Mouse (Mus musculus): Measurements from ENCODE around the gene Elob. TPM values are rescaled to one million over a fixed set of nuclear protein-coding genes. Genes with fewer than 3 reads are reported as not detected.

Gene Elob
- total RNA-seq (2014; rRNA removed) (1,027 and 1,129 TPM in 2 replicates), polyA plus RNA-seq (2015; fragmentation: Nextera tagmentation; extraction: Ambion mirVana) (1,525 and 1,526 TPM in 2 replicates)

- peak within 1 kb of the TSS; percentile 94 for H3K27ac ChIP-seq (ENCODE audit: low read depth, low read length)
- peaks cover 12% of the 10 kb centered on the region; the same call in 1 of the 2 replicates for H3K36me3 ChIP-seq (ENCODE audit: insufficient read depth, low read length)
- H3K9me3 ChIP-seq (ENCODE audit: low read length) = no peaks in the 10 kb centered on the region
- peak; percentile 95 for ATAC-seq (ENCODE audit: low FRiP score)
- DNase-seq (ENCODE audit: low spot score) = peak; percentile 95
- peak within 1 kb of the TSS; percentile 72 for H3K4me3 ChIP-seq (ENCODE audit: low read depth, low read length)
- peaks cover 13% of the 10 kb centered on the region for H3K4me1 ChIP-seq (ENCODE audit: insufficient read depth, low read length)
- 0 out of 2 replicates have a peak, but pooled peaks cover 5% of the 10 kb centered on the region for H3K27me3 ChIP-seq (ENCODE audit: insufficient read depth, low read length)
- H3K9ac ChIP-seq (replicated peaks; ENCODE audit: low read length, poor library complexity, severe bottlenecking) = peak within 1 kb of the TSS; percentile 79
- peak within 1 kb of the TSS; percentile 53 for H3K4me2 ChIP-seq (ENCODE audit: low read depth, low read length, poor library complexity, severe bottlenecking)
- peak; percentile 81 for TF ChIP-seq CTCF (IDR thresholded peaks at IDR 0.05)
- 1% methylated on average over 25 of the region's 42 CpGs for WGBS
Observed at GRCm38 (mm10) chr17:23829064-23829619, at the start of gene Elob. Gene Elob (minus strand): TSS chr17:23829136.

- 69% methylated on average over 2 of the region's 2 CpGs for WGBS
- no peak for TF ChIP-seq CTCF (IDR thresholded peaks at IDR 0.05)
- Histone ChIP-seq H3K9me3 (ENCODE audit: low read length) (no peaks in the 10 kb centered on the region), H3K4me3 (ENCODE audit: low read depth, low read length) (no peak overlapping the region), H3K4me1 (ENCODE audit: insufficient read depth, low read length) (no peaks in the 10 kb centered on the region), H3K36me3 (ENCODE audit: insufficient read depth, low read length) (no peaks in the 10 kb centered on the region), H3K27me3 (ENCODE audit: insufficient read depth, low read length) (no peaks in the 10 kb centered on the region), H3K9ac (replicated peaks; ENCODE audit: low read length, poor library complexity, severe bottlenecking) (no peak overlapping the region), H3K27ac (ENCODE audit: low read depth, low read length) (no peak overlapping the region; the same call in 1 of the 2 replicates), H3K4me2 (ENCODE audit: low read depth, low read length, poor library complexity, severe bottlenecking) (no peak overlapping the region)
- peak; percentile 80 for ATAC-seq (ENCODE audit: low FRiP score)
- DNase-seq (ENCODE audit: low spot score) = peak; percentile 34
Observed at GRCm38 (mm10) chr17:23877166-23877565, 48.2 kb upstream of the Elob start.

GRCm38 (mm10) chr17:23876741-23877140 lies 47.8 kb upstream of the Elob start:
- WGBS = 49% methylated on average over 3 of the region's 3 CpGs
- Histone ChIP-seq H3K9ac (replicated peaks; ENCODE audit: low read length, poor library complexity, severe bottlenecking) (no peak overlapping the region), H3K9me3 (ENCODE audit: low read length) (no peaks in the 10 kb centered on the region), H3K36me3 (ENCODE audit: insufficient read depth, low read length) (no peaks in the 10 kb centered on the region), H3K4me3 (ENCODE audit: low read depth, low read length) (no peak overlapping the region), H3K27me3 (ENCODE audit: insufficient read depth, low read length) (no peaks in the 10 kb centered on the region), H3K4me1 (ENCODE audit: insufficient read depth, low read length) (no peaks in the 10 kb centered on the region), H3K27ac (ENCODE audit: low read depth, low read length) (no peak overlapping the region), H3K4me2 (ENCODE audit: low read depth, low read length, poor library complexity, severe bottlenecking) (no peak overlapping the region)
- ATAC-seq (ENCODE audit: low FRiP score) (peak; percentile 84), DNase-seq (ENCODE audit: low spot score) (peak; percentile 75)
- TF ChIP-seq CTCF (IDR thresholded peaks at IDR 0.05) = no peak

- Histone ChIP-seq H3K27me3 (ENCODE audit: insufficient read depth, low read length) (no peaks in the 10 kb centered on the region), H3K4me1 (ENCODE audit: insufficient read depth, low read length) (no peaks in the 10 kb centered on the region), H3K36me3 (ENCODE audit: insufficient read depth, low read length) (no peaks in the 10 kb centered on the region), H3K27ac (ENCODE audit: low read depth, low read length) (no peak overlapping the region), H3K9ac (replicated peaks; ENCODE audit: low read length, poor library complexity, severe bottlenecking) (no peak overlapping the region), H3K9me3 (ENCODE audit: low read length) (no peaks in the 10 kb centered on the region), H3K4me2 (ENCODE audit: low read depth, low read length, poor library complexity, severe bottlenecking) (no peak overlapping the region), H3K4me3 (ENCODE audit: low read depth, low read length) (no peak overlapping the region)
- peak; percentile 78 for TF ChIP-seq CTCF (IDR thresholded peaks at IDR 0.05)
- peak; percentile 49 for DNase-seq (ENCODE audit: low spot score)
- WGBS = 42% methylated on average over 8 of the region's 8 CpGs
- ATAC-seq (ENCODE audit: low FRiP score) = 0 out of 2 replicates have a peak, but pooled peaks have one; percentile 28
Observed at GRCm38 (mm10) chr17:23873884-23874856, 45.2 kb upstream of the Elob start.

GRCm38 (mm10) chr17:23868513-23868912 lies 39.6 kb upstream of the Elob start:
- no peak for TF ChIP-seq CTCF (IDR thresholded peaks at IDR 0.05)
- no peak for ATAC-seq (ENCODE audit: low FRiP score)
- no peak overlapping the region for H3K4me2 ChIP-seq (ENCODE audit: low read depth, low read length, poor library complexity, severe bottlenecking)
- H3K4me3 ChIP-seq (ENCODE audit: low read depth, low read length) = no peak overlapping the region
- DNase-seq (ENCODE audit: low spot score) = no peak
- WGBS = 90% methylated on average over 11 of the region's 11 CpGs
- no peaks in the 10 kb centered on the region for H3K9me3 ChIP-seq (ENCODE audit: low read length)
- H3K9ac ChIP-seq (replicated peaks; ENCODE audit: low read length, poor library complexity, severe bottlenecking) = no peak overlapping the region
- no peaks in the 10 kb centered on the region for H3K27me3 ChIP-seq (ENCODE audit: insufficient read depth, low read length)
- H3K27ac ChIP-seq (ENCODE audit: low read depth, low read length) = no peak overlapping the region
- no peaks in the 10 kb centered on the region for H3K36me3 ChIP-seq (ENCODE audit: insufficient read depth, low read length)
- no peaks in the 10 kb centered on the region for H3K4me1 ChIP-seq (ENCODE audit: insufficient read depth, low read length)
